Mouse (Mus musculus) spleen, adult 2 months (tissue): ENCODE measurements around the gene Prl4a1. TPM values are rescaled to one million over a fixed set of nuclear protein-coding genes. Genes with fewer than 3 reads are reported as not detected.
"Not testable (repeated sequence)": the region's sequence is repeated elsewhere in the genome, so short reads cannot be mapped to it uniquely, and the experiment has no call there.

ENCODE experiments used
- DNase-seq, 2 experiments: peaks; one replicate each; pipeline versions ENCODE4 v3.0.0 to v3.0.0-alpha.2; 2012 to 2021; ENCODE audit warnings: low spot score in 2 of 2, low read depth in 1 of 2
- H3K27ac ChIP-seq: fragments of 200-500 bp; 2 replicates; pipeline ENCODE4 v1.5.1; 2012; ENCODE audit warnings: low read length, inconsistent platforms; ENCODE audit not compliant: insufficient read depth
- H3K27me3 ChIP-seq: fragments of 200-500 bp; 2 replicates; pipeline ENCODE4 v1.6.1; 2012; ENCODE audit warnings: mild to moderate bottlenecking, moderate library complexity, low read length, inconsistent platforms; ENCODE audit not compliant: control insufficient read depth, insufficient read depth
- H3K36me3 ChIP-seq: fragments of 200-500 bp; 2 replicates; pipeline ENCODE4 v1.6.1; 2012; ENCODE audit warnings: mild to moderate bottlenecking, low read length, inconsistent platforms; ENCODE audit not compliant: control insufficient read depth, insufficient read depth
- H3K4me1 ChIP-seq: fragments of 200-500 bp; 2 replicates; pipeline ENCODE4 v1.6.1; 2011; ENCODE audit warnings: inconsistent platforms; ENCODE audit not compliant: control insufficient read depth, insufficient read depth, insufficient read length
- H3K4me3 ChIP-seq: fragments of 200-500 bp; 2 replicates; pipeline ENCODE4 v1.5.1; 2011; ENCODE audit warnings: mild to moderate bottlenecking, inconsistent platforms; ENCODE audit not compliant: insufficient read depth, insufficient read length; ENCODE audit errors: extremely low read depth
- CTCF ChIP-seq: fragments of 200-500 bp; IDR thresholded peaks from 2 replicates; pipeline ENCODE4 v1.5.1; 2011; ENCODE audit warnings: mild to moderate bottlenecking, inconsistent platforms; ENCODE audit not compliant: insufficient read depth, insufficient read length, insufficient replicate concordance; ENCODE audit errors: extremely low read depth
- POLR2A ChIP-seq: fragments of 200-500 bp; IDR thresholded peaks from 2 replicates; pipeline ENCODE4 v1.6.1; 2011; ENCODE audit warnings: low read depth, low read length, inconsistent platforms
- WGBS: fragments of 180-500 bp; shearing (Covaris S2); methylation state at CpG from one replicate; pipeline ENCODE4 v1.1.7; 2018; 5-methylcytosine and 5-hydroxymethylcytosine counted together
- polyA plus RNA-seq: library from polyadenylated mRNA; depleted of rRNA; stranded (reverse); fragments of >200 nt; gene quantifications from 2 replicates; pipeline ENCODE4 v1.2.3, GENCODE M21; 2012; rRNA removed

Prl4a1 gene
- not detected in 2 replicates for polyA plus RNA-seq

- Histone ChIP-seq H3K4me3 (no peak within 1 kb of the TSS), H3K27ac (no peak within 1 kb of the TSS), H3K4me1 (no peaks in the 10 kb centered on the region), H3K27me3 (no peaks in the 10 kb centered on the region), H3K36me3 (no peaks in the 10 kb centered on the region)
- WGBS: 92% methylated on average over 3 of the region's 3 CpGs
- no peak for TF ChIP-seq POLR2A
- TF ChIP-seq CTCF: no peak
- DNase-seq: no peak
These were observed at the start of gene Prl4a1 for GRCm38 (mm10) chr13:28015912-28016311. TSS of gene Prl4a1 (plus strand) at chr13:28016212.

GRCm38 (mm10) chr13:27972931-27973330 is 43.1 kb upstream of the Prl4a1 start:
- no peak for TF ChIP-seq CTCF
- no peak for TF ChIP-seq POLR2A
- H3K27me3 ChIP-seq: no peaks in the 10 kb centered on the region
- no peak for DNase-seq
- H3K36me3 ChIP-seq: no peaks in the 10 kb centered on the region
- WGBS: 81% methylated on average over 1 of the region's 1 CpGs
- H3K27ac ChIP-seq: no peak overlapping the region
- H3K4me3 ChIP-seq: no peak overlapping the region
- no peaks in the 10 kb centered on the region for H3K4me1 ChIP-seq

GRCm38 (mm10) chr13:27974281-27974680 is 41.7 kb upstream of the Prl4a1 start:
- not testable (repeated sequence) for DNase-seq, H3K36me3 ChIP-seq, H3K4me3 ChIP-seq, H3K27me3 ChIP-seq, H3K27ac ChIP-seq, H3K4me1 ChIP-seq
- WGBS: 77% methylated on average over 2 of the region's 2 CpGs

- no peak for DNase-seq
- H3K27ac ChIP-seq: no peak overlapping the region
- no peak overlapping the region for H3K4me3 ChIP-seq
- no peaks in the 10 kb centered on the region for H3K27me3 ChIP-seq
- 93% methylated on average over 2 of the region's 2 CpGs for WGBS
- H3K4me1 ChIP-seq: no peaks in the 10 kb centered on the region
- TF ChIP-seq CTCF: no peak
- H3K36me3 ChIP-seq: no peaks in the 10 kb centered on the region
These were observed 38.4 kb upstream of the Prl4a1 start for GRCm38 (mm10) chr13:27977646-27978045.

GRCm38 (mm10) chr13:27996557-27996956 is 19.5 kb upstream of the Prl4a1 start:
- WGBS: 77% methylated on average over 3 of the region's 3 CpGs
- not testable (repeated sequence) for H3K4me3 ChIP-seq, H3K36me3 ChIP-seq, H3K4me1 ChIP-seq, H3K27ac ChIP-seq, H3K27me3 ChIP-seq, DNase-seq

GRCm38 (mm10) chr13:28029330-28029729 is 13.3 kb downstream of the Prl4a1 start:
- no peak overlapping the region for H3K27ac ChIP-seq
- no peak overlapping the region for H3K4me3 ChIP-seq
- H3K36me3 ChIP-seq: no peaks in the 10 kb centered on the region
- no peaks in the 10 kb centered on the region for H3K4me1 ChIP-seq
- DNase-seq: no peak
- TF ChIP-seq CTCF (no peak), POLR2A (no peak)
- no peaks in the 10 kb centered on the region for H3K27me3 ChIP-seq

GRCm38 (mm10) chr13:28069315-28069714 is 53.3 kb downstream of the Prl4a1 start:
- H3K27me3 ChIP-seq: no peaks in the 10 kb centered on the region
- TF ChIP-seq POLR2A (no peak), CTCF (no peak)
- DNase-seq: no peak
- 87% methylated on average over 3 of the region's 3 CpGs for WGBS
- no peak overlapping the region for H3K27ac ChIP-seq
- H3K4me1 ChIP-seq: no peaks in the 10 kb centered on the region
- no peaks in the 10 kb centered on the region for H3K36me3 ChIP-seq
- no peak overlapping the region for H3K4me3 ChIP-seq

Other genes with a start within 250 kb of the Prl4a1 start
- gene Prl7c1, start 235.4 kb upstream of the Prl4a1 start, polyA plus RNA-seq: not detected in 2 replicates
- gene Prl2a1, start 214.6 kb upstream of the Prl4a1 start, polyA plus RNA-seq: not detected in 2 replicates
- not detected in 2 replicates for gene Prl2c1, start 166.9 kb upstream of the Prl4a1 start, polyA plus RNA-seq
- not detected in 2 replicates for gene Prl5a1, start 126.3 kb downstream of the Prl4a1 start, polyA plus RNA-seq
- 0.48 and 1.4 TPM in 2 replicates for gene Gm11361, start 241.3 kb downstream of the Prl4a1 start, polyA plus RNA-seq